Mouse (Mus musculus): ENCODE data around the gene 1700025G04Rik.

Gene 1700025G04Rik

DNA sequence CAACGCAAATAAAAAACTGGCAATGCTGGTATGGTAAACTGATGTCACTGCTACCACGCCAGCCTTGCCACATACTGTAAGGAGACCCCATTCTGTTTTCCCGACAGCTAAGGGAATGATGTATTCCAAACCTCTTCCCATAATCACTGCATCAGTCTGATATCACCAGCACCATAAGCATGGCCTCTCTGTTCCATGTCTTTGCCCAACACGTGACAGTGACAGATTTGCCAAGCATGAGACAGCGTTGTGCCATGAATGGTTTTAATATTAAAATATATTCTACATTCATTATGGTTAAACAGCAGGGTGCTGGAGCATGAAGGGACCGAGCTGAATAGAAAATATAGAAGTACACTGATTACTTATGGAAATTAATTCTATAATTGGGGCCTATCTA, 14.2 kb downstream of the 1700025G04Rik start:
- DNase-seq = no peak

DNA sequence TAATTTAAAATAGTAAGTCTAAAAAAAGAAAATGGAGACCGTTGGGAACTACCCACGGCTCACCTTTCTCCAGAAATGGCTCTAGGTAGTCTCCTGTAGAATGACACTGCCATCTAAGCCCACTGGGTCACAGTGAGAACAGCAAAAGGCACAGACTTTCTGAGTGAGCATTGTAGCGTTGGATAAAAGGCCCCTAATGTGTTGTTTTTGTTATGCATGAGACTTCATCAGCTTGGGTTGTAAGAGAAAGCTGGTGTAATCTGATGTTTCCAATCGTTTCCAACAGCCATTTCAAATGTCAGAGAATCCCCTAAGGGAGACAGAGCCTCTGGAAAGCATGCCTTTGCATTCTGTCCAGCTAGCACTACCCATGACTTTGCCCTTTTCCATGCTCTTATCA, 19.5 kb downstream of the 1700025G04Rik start:
- DNase-seq = no peak

- DNase-seq = no peak
Measured at GRCm38 (mm10) chr1:152069745-152070144, 20.2 kb downstream of the 1700025G04Rik start.

- DNase-seq = no peak
Measured at GRCm38 (mm10) chr1:152067919-152068318, 22.0 kb downstream of the 1700025G04Rik start.

DNA sequence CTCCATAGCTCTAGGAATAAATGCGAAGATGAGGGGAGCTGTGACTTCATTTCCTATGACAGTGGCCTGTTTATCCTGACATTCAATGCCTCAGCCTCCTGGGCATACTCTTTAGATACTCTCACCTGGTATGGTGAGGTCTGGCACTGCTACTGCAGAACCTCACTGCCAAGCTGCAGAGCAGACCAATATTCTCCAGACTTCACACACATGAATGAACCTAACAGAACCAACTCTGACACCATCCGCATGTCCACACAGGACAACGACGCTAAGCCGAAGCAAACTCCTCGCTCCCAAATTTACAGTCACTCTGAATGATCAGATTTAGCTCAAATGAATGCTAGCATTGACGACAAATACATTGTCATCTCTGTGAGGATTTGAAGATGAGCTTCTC, 24.4 kb downstream of the 1700025G04Rik start:
- DNase-seq = no peak

DNA sequence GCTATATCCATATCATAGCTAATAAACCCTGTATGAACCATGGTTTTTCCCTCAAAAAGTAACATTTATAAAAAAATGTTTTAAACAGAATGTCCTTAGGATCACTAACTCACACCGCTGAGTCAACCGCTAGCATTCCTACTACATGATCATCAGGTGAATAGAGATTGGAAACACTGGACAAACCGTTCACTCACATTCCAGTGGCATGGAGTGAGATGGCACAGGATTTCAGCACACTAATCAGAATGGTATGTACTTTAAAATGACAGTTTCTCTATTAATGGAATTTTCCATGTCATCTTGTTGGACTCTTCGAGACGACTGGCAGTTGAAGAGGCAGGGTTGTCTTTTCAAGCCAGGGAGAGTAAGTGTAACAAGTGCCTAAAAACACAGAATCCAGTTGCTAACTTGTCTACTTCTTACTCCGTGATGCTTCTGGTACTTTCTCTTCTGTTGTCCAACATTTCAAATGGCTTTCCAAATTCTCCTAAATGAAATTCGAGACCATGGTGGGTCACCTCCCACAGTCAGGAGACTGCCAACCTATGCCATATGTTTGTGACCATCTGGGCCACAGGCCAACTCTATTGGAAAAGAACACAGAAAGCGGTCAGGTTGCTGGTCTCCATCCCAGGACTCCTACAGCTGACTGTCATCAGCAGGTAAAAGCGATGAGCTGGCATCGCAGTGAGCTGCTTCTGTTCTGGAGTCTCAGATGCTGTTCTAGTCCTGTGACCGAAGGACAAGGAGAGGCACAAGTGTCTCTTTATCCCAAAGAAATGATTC, 26.4 kb downstream of the 1700025G04Rik start:
- DNase-seq = no peak

- DNase-seq = no peak
Measured at GRCm38 (mm10) chr1:152061745-152062144, 28.2 kb downstream of the 1700025G04Rik start.

DNA sequence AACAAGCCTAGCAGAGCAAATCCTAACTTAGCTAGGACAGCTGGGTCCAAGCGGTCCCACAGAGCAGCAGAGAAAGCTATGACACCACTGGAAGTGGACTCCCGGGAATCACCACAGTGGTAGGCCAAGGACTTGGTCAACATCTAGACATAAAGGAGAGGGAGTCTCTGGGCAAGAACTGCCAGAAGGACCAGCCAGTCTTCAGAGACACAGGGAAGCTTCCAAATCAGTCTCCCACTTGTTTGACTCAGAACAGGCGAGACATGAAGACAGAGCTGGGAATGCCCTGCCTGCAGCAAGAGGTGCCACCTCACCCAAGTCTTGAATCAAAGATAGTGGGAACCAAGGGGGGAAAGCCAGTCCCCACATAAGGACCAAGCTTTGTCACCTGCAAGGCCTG, 29.7 kb downstream of the 1700025G04Rik start:
- DNase-seq = no peak

DNA sequence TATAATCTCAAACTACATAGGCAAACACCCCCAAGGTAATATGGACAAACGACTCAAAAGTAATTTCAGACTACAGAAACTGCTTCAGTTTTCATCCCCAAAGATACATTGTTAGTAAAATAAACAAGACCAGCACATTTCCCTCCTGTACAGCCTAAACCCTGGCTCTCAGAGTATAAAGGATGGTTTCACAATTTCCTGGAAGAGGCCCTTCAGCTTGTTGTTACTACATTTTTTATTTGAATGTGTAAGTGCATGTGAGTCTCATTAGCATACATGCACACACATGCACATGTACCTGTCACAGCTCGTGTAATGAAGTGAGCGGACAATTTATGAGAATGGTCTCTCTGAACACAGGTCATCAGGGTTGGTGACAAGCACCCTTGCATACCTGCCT, 31.1 kb downstream of the 1700025G04Rik start:
- DNase-seq = no peak

DNA sequence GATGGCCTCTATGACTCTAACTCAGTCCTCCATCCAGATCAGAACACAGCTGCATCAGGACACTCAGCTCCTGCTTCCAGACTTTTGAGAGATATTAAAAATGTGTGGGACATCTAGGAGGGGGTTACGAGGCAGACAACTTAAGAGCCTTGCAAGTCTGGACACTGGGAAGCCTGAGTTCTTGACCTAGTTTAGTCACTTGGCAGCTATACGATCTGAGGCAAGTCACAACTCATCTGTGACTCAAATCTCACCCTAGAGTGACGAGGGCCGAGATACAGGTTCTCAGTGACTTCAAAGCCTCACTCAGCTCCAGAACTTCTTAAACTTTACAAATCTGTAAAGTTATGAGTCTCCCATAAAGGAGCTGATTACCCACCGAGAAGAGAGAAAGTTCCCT, 36.8 kb downstream of the 1700025G04Rik start:
- no peak for DNase-seq

- peak; percentile 22 to 59 for DNase-seq
Measured at GRCm38 (mm10) chr1:152051858-152052257, 38.1 kb downstream of the 1700025G04Rik start.

DNA sequence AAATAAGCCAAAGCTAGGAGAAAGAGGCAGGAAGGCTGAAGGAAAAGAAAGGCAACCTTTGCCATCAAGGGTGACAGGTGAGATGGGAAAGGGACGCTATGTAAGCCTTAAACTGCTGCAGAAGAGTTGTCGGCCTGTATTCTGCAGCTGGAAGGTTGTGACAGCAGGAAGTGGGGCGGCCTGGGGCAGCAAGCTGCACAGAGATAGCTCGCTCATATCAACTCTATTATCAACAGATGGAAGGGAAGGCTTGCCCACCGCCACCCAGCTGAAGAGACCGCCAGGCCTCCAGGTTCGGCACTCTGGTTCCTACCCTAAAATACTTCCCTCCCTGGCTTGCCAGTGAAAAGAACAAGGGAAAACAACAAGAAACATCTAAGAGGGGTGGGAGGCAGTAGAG, 39.9 kb downstream of the 1700025G04Rik start:
- DNase-seq = no peak

- no peak for DNase-seq
Measured at GRCm38 (mm10) chr1:152048291-152048690, 41.6 kb downstream of the 1700025G04Rik start.

DNA sequence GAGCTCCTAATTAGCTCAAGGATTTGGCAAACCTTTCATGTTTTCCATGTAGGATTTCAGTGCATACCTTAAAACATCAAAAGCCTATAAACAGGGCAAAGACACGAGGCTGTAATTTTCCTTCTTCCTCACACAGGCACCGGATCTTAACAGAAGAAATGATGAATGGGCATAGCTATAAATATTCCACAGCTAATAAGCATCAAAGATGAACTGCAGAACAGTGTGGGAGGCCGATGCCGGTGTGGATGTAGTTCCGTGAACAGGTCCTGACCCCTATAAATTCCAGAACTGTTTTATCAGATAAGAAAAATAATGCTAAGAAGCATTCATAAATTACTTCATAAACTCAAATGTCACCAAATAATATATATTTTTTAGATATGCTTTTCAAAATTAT, 42.5 kb downstream of the 1700025G04Rik start:
- no peak for DNase-seq

GRCm38 (mm10) chr1:152043453-152043852, 46.5 kb downstream of the 1700025G04Rik start:
- no peak for DNase-seq

DNA sequence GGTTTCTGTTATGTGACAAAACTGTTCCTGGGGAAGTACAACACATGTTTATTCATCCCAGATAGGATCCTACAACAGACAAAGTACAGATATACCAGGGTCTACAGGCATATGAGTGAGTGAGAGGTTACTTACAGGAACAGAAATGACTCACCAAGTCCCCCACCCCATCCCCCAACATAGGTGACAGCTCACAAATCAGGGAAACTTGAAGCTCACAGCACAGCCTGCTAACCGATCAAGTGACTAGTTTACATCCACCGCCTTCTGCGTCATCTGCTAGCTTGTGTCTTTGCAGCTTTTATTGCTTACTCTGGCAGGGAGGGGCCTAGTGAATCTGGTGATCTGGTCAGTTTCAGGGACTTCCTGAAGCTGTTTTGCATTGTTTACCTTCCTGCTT, 47.5 kb downstream of the 1700025G04Rik start:
- DNase-seq = no peak

DNA sequence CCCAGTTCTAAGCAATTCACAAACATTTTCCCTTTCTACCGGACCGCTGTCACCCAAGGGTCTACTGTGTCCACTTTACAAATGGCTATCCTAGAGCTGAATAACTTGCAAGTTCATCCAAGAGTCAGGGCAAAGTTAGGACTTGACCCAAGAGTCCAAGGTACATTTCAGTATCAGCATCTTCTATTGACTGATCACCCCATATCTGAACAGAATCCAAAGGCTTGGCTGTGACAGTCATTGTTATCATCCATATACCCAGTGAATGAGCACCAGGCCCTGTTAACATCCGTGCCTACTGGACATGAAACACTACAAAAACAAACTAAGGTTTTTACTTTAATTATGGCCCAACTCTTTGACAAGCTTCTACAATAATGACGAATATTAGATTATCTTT, 48.9 kb downstream of the 1700025G04Rik start:
- DNase-seq = no peak

DNA sequence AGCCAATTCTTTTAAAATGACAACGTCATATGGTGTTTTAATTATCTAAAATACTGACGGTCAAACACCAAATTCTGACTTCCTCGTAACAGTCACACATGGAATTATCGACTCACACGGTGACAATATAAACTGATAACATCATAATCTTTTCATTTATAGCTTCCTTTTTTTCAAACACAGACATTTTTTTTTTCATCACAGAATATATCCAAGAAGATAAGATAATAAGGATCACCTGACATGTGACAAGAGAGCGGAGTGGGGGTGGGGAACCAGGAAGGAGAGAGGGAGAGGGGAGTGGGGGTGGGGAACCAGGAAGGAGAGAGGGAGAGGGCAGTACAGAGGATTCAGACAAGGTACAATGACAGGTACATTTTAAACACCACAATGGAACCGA, 49.9 kb downstream of the 1700025G04Rik start:
- DNase-seq = no peak

DNA sequence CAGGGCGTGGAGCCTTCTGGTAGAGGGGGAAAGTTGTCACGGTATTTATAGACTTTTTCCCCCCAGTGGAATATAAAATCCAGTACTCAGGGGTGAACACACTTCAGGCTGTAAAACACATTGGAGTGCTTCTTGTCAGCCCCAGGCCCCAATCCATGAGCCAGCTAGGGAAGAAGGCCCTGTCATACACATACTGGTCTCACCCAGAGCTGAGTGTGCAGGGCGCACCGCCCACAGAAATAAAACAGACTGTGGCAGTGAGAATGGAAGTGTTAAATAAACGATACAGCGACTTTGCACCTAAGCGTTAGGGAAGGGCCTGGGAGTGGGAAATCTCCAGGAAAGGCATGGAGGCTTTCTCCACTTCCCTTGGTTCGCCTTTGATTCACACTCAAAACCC, 50.3 kb downstream of the 1700025G04Rik start:
- no peak for DNase-seq

DNA sequence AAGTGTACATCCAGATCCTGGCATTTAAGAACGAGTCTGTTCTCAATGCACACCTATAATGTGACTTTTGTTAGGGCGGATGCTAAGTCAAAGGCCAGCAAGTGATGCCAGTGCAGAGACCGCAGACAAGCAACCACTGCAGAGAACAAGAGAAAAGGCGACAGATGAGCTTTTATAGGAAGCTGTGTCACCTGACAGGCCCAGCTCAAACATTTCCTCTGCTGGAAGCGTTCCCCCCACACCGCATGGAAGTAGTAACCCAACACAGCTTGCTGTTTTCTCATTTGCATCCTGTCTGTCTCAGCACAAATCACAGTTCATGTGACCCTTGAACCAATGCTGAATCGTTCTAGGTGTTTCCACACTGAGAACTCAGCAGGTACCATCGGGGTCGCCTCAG, 51.8 kb downstream of the 1700025G04Rik start:
- no peak for DNase-seq

DNA sequence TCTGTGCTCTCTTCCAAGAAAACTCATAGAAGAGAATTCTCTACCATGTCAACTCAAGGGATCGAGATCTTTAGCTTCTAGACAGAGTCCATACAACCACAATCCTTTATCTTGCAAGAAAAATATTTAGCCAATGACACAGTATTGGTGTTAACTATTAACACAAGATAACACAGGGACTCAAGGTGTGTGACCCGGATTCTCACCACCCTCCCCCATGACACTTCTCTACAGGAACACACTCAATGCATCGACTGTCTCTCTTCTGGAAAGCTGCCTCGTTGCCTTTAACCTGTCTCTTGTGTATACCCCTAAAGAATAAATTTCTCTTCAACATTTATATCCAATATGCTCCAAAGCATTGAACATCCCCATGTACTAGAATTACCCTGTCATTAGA, 52.3 kb downstream of the 1700025G04Rik start:
- DNase-seq = no peak

GRCm38 (mm10) chr1:152034766-152035165, 55.2 kb downstream of the 1700025G04Rik start:
- no peak for DNase-seq

- no peak for DNase-seq
Measured at GRCm38 (mm10) chr1:152033731-152034130, 56.2 kb downstream of the 1700025G04Rik start.

DNA sequence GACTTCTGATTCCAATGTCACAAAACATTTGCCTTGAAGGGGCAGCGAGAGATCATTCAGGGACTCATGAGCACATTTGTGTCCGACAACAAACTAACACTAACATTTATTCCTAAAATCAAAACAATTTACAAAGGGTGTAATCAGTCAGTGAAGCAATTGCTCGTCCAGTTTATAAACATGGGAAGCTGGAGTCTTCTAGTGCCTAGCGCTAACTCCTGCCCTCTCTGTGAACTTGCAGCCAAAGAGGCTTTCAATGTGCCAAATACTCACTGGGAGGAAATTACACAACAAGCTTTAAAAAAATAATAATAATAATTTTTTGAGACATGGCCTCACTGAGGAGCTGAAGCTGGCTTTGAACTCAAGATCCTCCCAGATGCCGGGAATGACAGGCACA, 57.8 kb downstream of the 1700025G04Rik start:
- DNase-seq = peak in 1 of 2 experiments; percentile 38

- DNase-seq = no peak
Measured at GRCm38 (mm10) chr1:152030546-152030945, 59.4 kb downstream of the 1700025G04Rik start.
